Mouse (Mus musculus) brown adipose tissue, adult 24 weeks (tissue): ENCODE measurements around the gene Ect2. TPM values are rescaled to one million over a fixed set of nuclear protein-coding genes. Genes with fewer than 3 reads are reported as not detected.

Source experiments
- H3K27ac ChIP-seq: fragments of 200-500 bp; replicated peaks from 2 replicates; pipeline ENCODE4 v1.5.1; 2012; ENCODE audit warnings: low read depth, mild to moderate bottlenecking, low read length
- H3K4me1 ChIP-seq: fragments of 200-500 bp; 2 replicates; pipeline ENCODE4 v1.6.1; 2012; ENCODE audit warnings: low read length, mixed read lengths; ENCODE audit not compliant: control insufficient read depth, insufficient read depth, insufficient read length
- H3K4me3 ChIP-seq: fragments of 200-500 bp; 2 replicates; pipeline ENCODE4 v1.5.1; 2012; ENCODE audit warnings: low read depth, mild to moderate bottlenecking, low read length, moderate library complexity; ENCODE audit not compliant: insufficient read depth
- polyA plus RNA-seq: library from polyadenylated mRNA; stranded (reverse); fragments of >200 nt; gene quantifications from 2 replicates; pipeline ENCODE4 v1.2.4, GENCODE M21; 2012; ENCODE audit not compliant: missing spikeins, insufficient read depth, insufficient read length

Gene Ect2
- 0.79 TPM in 1 of 2 replicates, not detected in the other for polyA plus RNA-seq

DNA sequence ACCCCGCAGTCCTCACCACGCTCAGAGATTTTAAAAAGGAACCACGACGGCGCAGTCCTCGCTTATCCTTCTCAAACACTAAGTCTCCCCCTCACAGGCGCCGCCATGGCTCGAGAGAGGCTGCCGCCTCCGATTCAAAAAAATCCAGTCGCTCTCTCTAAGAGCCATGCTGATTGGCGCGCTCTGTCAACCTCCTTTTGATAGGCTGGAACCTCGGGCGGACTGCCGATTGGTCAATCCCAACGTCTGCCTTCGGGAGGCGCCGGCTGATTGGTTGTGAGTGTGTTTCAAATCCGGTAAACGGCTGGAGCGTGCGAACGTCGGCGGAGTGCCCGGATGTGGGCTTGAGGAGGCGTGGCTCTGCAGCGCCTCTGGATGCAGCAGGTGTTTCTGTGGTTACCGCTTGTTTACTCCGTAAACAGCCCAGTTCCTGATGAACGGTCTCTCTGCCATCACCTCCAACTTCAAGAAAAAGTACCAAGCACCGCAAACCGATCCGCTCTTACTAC is at the start of gene Ect2:
Gene Ect2, minus strand, starts transcription at position 178 of the 509 bp plus-strand sequence.
- H3K4me1 ChIP-seq: no peaks in the 10 kb centered on the region
- H3K4me3 ChIP-seq: peak within 1 kb of the TSS; percentile 82
- H3K27ac ChIP-seq: no peak within 1 kb of the TSS

- Histone ChIP-seq H3K27ac (peak overlapping the region; percentile 18; the same call in 1 of the 2 replicates), H3K4me3 (no peak overlapping the region), H3K4me1 (no peaks in the 10 kb centered on the region)
Observed at GRCm38 (mm10) chr3:27201728-27202411, 48.2 kb upstream of the Ect2 start.

- Histone ChIP-seq H3K27ac (no peak overlapping the region), H3K4me3 (no peak overlapping the region), H3K4me1 (no peaks in the 10 kb centered on the region)
Observed at GRCm38 (mm10) chr3:27199120-27199519, 45.4 kb upstream of the Ect2 start.

DNA sequence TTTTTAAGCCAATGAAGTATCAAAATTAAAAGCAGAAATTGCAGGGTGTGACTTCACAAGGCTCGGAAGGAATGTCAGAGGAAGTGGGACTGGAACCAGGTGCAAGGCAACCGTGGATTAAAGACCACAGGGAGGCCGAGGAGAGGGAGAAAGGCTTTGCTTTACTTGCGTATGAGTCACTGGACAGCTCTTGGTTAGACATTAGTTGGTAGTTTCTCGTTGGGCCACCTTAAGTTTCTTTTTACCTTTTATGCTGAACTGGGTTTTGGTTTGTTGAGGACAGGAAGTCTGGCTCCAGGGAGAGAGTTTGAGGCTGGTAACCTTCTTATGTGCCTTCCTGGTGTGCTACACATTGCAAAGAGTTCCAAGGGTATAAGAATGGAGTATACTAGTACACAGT is 44.1 kb upstream of the Ect2 start:
- H3K4me3 ChIP-seq: no peak overlapping the region
- H3K4me1 ChIP-seq: 0 out of 2 replicates have a peak, but pooled peaks cover 8% of the 10 kb centered on the region
- H3K27ac ChIP-seq: no peak overlapping the region

- no peak overlapping the region for H3K27ac ChIP-seq
- 0 out of 2 replicates have a peak, but pooled peaks cover 8% of the 10 kb centered on the region for H3K4me1 ChIP-seq
- H3K4me3 ChIP-seq: no peak overlapping the region
Observed at GRCm38 (mm10) chr3:27196529-27196928, 42.9 kb upstream of the Ect2 start.

GRCm38 (mm10) chr3:27195573-27196227 is 42.0 kb upstream of the Ect2 start:
- Histone ChIP-seq H3K4me3 (no peak overlapping the region), H3K4me1 (0 out of 2 replicates have a peak, but pooled peaks cover 8% of the 10 kb centered on the region), H3K27ac (no peak overlapping the region)

DNA sequence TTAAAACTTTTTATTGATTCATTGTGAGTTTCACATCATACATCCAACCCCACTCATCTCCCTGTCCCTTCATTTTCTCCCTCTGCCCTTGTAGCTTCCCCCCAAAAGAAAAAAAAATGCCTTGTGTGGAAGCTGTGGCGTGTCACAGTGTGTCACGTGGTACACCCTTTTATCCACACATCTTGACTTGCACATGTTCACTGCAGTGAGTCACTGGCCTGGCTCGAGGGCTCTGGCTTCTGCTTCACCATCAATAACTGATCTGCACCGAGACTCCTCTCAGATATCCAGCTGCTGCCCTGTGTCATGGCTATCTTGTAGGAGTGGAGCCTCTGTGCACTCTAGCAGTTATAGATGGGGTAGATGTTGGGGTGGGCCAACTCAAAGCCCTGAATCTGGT is 41.5 kb upstream of the Ect2 start:
- Histone ChIP-seq H3K4me3 (no peak overlapping the region), H3K27ac (no peak overlapping the region), H3K4me1 (0 out of 2 replicates have a peak, but pooled peaks cover 8% of the 10 kb centered on the region)

DNA sequence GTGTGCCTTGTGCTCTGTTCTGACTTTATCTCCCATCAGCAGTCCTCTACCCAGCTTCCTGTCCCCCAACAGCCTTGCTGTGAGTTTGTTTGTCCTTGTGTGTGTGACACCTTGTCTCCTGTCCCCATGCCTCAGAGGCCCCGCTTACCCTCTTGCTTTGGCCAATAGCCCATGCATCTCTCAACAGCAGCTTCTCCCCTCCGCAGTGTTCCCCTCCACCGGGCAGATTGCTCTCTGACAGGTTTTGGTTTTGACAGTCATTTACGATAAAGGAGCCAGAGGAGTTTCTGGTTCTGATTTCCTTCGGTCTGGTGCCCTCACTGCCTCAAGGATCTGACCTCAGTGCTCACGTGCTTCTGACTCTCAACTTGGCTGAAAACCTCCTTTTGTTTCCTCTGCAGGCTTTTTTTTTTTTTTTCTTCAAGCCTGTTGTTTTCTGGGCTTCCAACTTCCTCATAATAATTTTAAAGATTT is 40.2 kb upstream of the Ect2 start:
- H3K4me3 ChIP-seq: peak overlapping the region; percentile 26
- 0 out of 2 replicates have a peak, but pooled peaks cover 8% of the 10 kb centered on the region for H3K4me1 ChIP-seq
- peak overlapping the region; percentile 71 for H3K27ac ChIP-seq

DNA sequence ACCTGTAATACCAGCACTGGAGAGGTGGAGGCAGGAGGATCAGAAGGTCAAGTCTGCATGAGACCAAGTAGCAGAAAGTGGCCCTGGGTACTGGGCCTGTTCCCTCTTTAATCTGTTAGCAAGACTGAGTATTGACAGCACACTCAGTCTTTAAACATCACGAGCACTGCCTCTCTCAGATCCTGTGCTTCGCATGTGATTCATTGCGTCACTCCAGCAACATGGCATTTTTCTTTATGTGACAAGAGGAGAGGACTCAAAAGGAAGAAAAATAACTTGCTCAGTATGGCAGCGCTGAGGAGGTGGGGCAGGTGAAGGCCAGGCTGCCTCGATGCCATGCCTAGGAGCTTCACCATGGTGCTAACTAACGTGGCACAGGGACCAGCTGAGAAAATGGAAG is 38.2 kb upstream of the Ect2 start:
- peak overlapping the region; percentile 71 for H3K27ac ChIP-seq
- H3K4me1 ChIP-seq: 0 out of 2 replicates have a peak, but pooled peaks cover 8% of the 10 kb centered on the region
- no peak overlapping the region for H3K4me3 ChIP-seq

- no peak overlapping the region for H3K4me3 ChIP-seq
- no peak overlapping the region for H3K27ac ChIP-seq
- 0 out of 2 replicates have a peak, but pooled peaks cover 8% of the 10 kb centered on the region for H3K4me1 ChIP-seq
Observed at GRCm38 (mm10) chr3:27190865-27191264, 37.2 kb upstream of the Ect2 start.

DNA sequence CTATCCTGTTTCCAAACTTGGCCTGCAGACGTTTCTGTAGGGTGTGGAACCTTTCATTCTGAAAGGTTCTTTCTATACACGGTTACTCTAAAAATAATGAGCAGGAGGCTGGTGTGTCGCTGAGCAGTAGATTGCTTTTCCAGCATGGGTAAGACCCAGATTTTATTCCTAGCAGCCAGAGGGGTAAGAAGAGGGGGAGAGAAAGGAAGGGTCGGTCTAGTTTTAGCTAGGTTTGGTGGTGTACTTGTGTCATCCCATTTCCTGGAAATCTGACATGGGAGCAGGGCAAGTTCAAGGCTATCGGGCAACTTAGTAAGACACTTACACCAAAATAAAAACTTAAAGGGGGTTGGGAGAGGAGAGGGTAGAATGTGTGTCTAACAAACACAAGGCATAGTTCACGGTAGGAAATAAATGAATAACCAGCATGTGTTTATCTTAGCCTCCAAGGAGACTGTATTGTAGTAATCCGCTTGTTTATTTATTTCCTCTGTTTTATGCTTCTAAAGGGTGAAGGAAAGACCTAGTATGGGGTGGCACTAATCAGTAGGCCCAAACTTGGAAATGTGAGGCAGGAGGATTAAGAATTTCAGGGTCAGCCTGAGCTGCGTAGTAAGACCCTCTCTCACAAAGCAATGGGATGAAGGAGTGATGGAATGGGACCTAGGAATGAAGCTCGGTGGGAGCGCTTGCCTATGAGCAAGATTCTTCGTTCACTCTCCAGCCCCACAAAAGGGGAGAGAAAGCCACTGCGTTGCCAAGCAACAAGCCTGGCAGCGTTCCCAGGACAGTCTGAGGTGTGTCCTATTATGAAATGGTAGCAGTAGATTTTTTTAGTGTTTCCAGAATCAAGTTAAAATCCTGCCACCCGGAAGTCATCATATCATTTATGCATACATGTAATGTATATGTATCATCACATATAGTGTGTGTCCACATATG is 35.9 kb upstream of the Ect2 start:
- Histone ChIP-seq H3K4me1 (0 out of 2 replicates have a peak, but pooled peaks cover 8% of the 10 kb centered on the region), H3K27ac (no peak overlapping the region), H3K4me3 (no peak overlapping the region)

DNA sequence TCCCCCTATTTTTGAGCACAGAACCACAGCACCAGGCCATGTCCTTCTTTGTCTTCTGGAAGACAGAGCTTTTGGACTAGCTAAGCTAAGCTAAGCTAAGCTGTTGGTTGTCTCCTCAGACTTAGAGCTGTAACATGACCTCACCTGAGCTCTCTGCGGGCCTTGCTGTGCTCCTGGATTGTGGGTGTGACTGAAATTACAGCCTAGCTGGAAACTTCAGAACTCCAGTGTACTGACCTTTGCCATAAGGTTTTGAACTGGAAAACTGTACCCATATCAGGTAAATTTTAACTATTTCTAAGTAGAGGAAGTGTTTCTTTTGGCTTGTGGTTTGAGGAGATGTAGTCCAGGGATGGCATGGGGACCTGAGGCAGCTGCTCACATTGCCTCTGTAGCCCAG is 34.7 kb upstream of the Ect2 start:
- 0 out of 2 replicates have a peak, but pooled peaks cover 4% of the 10 kb centered on the region for H3K4me1 ChIP-seq
- 0 out of 2 replicates have a peak overlapping the region, but pooled peaks have one; percentile 28 for H3K27ac ChIP-seq
- H3K4me3 ChIP-seq: no peak overlapping the region

GRCm38 (mm10) chr3:27183601-27184175 is 30.0 kb upstream of the Ect2 start:
- Histone ChIP-seq H3K4me3 (peak overlapping the region; percentile 61), H3K4me1 (no peaks in the 10 kb centered on the region), H3K27ac (peak overlapping the region; percentile 8; the same call in 1 of the 2 replicates)
